Mouse (Mus musculus) lung, embryonic 16.5 days (tissue): Measurements from ENCODE around the gene Mcf2l. TPM values are rescaled to one million over a fixed set of nuclear protein-coding genes. Genes with fewer than 3 reads are reported as not detected.
A peak's percentile ranks its signal among the peaks of the same experiment; 100 is the strongest.

Experiments used
- ATAC-seq: fragments of 200-750 bp; cut with Nextera tagmentation; 2 replicates; pipeline ENCODE4 v1.8.0; 2017; ENCODE audit warnings: low read depth, mild to moderate bottlenecking, moderate library complexity
- H3K27ac ChIP-seq: fragments of 300-500 bp; sonication (generic); 2 replicates; pipeline ENCODE4 v1.5.1; 2014; ENCODE audit warnings: mild to moderate bottlenecking, control low read depth, low read length
- H3K27me3 ChIP-seq: fragments of 300-500 bp; sonication (generic); 2 replicates; pipeline ENCODE4 v1.6.1; 2014; ENCODE audit warnings: low read depth, low read length, mixed read lengths; ENCODE audit not compliant: control insufficient read depth, insufficient read depth
- H3K36me3 ChIP-seq: fragments of 300-500 bp; sonication (generic); 2 replicates; pipeline ENCODE4 v1.6.1; 2014; ENCODE audit warnings: low read length; ENCODE audit not compliant: control insufficient read depth, insufficient read depth
- H3K4me1 ChIP-seq: fragments of 300-500 bp; sonication (generic); replicated peaks from 2 replicates; pipeline ENCODE4 v1.6.1; 2014; ENCODE audit warnings: low read length, mixed read lengths; ENCODE audit not compliant: control insufficient read depth, insufficient read depth
- H3K4me2 ChIP-seq: fragments of 300-500 bp; sonication (generic); 2 replicates; pipeline ENCODE4 v1.6.1; 2014; ENCODE audit warnings: low read depth, low read length, control low read depth
- H3K4me3 ChIP-seq: fragments of 300-500 bp; sonication (generic); 2 replicates; pipeline ENCODE4 v1.5.1; 2014; ENCODE audit warnings: mild to moderate bottlenecking, low read length, control low read depth
- H3K9ac ChIP-seq: fragments of 300-500 bp; sonication (generic); 2 replicates; pipeline ENCODE4 v1.6.1; 2014; ENCODE audit warnings: low read length, control low read depth
- H3K9me3 ChIP-seq: fragments of 300-500 bp; sonication (generic); 2 replicates; pipeline ENCODE4 v1.6.1; 2016; ENCODE audit warnings: low read length; ENCODE audit not compliant: control insufficient read depth
- WGBS: fragments of 180-500 bp; shearing (Covaris S2); extraction: QIAGEN DNeasy Blood & Tissue Kit; methylation state at CpG from one replicate; pipeline ENCODE4 v1.1.7; 2014; 5-methylcytosine and 5-hydroxymethylcytosine counted together
- polyA plus RNA-seq: library from polyadenylated mRNA; unstranded; fragments of >200 nt; fragmentation: Nextera tagmentation; extraction: Ambion mirVana; gene quantifications from 2 replicates; pipeline ENCODE4 v1.2.1, GENCODE M21; 2015

Mcf2l gene
- polyA plus RNA-seq, 1 experiment from 2014 or later = 16.1 TPM

- Histone ChIP-seq H3K27me3 (no peaks in the 10 kb centered on the region), H3K4me3 (no peak overlapping the region), H3K36me3 (no peaks in the 10 kb centered on the region), H3K4me1 (no peaks in the 10 kb centered on the region), H3K4me2 (no peak overlapping the region), H3K9ac (no peak overlapping the region), H3K27ac (no peak overlapping the region), H3K9me3 (no peaks in the 10 kb centered on the region)
- ATAC-seq = no peak
- WGBS = 59% methylated on average over 13 of the region's 13 CpGs
These were observed 89.2 kb downstream of the Mcf2l start for GRCm38 (mm10) chr8:12962541-12963380.

- Histone ChIP-seq H3K9ac (no peak overlapping the region), H3K27me3 (no peaks in the 10 kb centered on the region), H3K36me3 (no peaks in the 10 kb centered on the region), H3K27ac (no peak overlapping the region), H3K4me3 (no peak overlapping the region), H3K4me1 (no peaks in the 10 kb centered on the region), H3K9me3 (no peaks in the 10 kb centered on the region), H3K4me2 (no peak overlapping the region)
- ATAC-seq = no peak
- WGBS = 82% methylated on average over 11 of the region's 11 CpGs
These were observed 102.7 kb downstream of the Mcf2l start for GRCm38 (mm10) chr8:12976290-12976689.

DNA sequence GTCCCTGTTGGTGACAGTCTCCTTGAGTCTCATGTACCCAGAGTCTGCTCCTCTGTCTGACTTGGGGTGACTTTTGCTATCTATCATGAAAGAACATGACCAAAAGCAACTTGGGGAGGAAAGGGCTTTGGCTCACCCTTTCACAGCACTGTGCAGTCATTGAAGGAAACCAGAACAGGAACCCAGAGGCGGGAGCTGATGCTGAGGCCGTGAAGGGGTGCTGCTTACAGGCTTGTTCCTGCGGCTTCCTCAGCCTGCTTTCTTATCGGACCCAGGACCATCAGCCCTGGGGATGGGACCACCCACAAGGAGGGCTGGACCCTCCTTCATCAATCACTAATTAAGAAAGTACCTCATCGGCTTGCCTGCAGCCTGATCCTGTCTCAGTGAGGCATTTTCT lies 103.1 kb downstream of the Mcf2l start:
- WGBS = 37% methylated on average over 5 of the region's 5 CpGs
- Histone ChIP-seq H3K27ac (no peak overlapping the region), H3K4me1 (no peaks in the 10 kb centered on the region), H3K9me3 (no peaks in the 10 kb centered on the region), H3K27me3 (no peaks in the 10 kb centered on the region), H3K9ac (no peak overlapping the region), H3K4me2 (no peak overlapping the region), H3K4me3 (no peak overlapping the region), H3K36me3 (no peaks in the 10 kb centered on the region)
- no peak for ATAC-seq

- no peak for ATAC-seq
- Histone ChIP-seq H3K27me3 (no peaks in the 10 kb centered on the region), H3K4me2 (no peak overlapping the region), H3K4me1 (no peaks in the 10 kb centered on the region), H3K4me3 (no peak overlapping the region), H3K27ac (no peak overlapping the region), H3K9ac (no peak overlapping the region), H3K36me3 (no peaks in the 10 kb centered on the region), H3K9me3 (no peaks in the 10 kb centered on the region)
- WGBS = 46% methylated on average over 12 of the region's 12 CpGs
These were observed 103.7 kb downstream of the Mcf2l start for GRCm38 (mm10) chr8:12977325-12977724.

DNA sequence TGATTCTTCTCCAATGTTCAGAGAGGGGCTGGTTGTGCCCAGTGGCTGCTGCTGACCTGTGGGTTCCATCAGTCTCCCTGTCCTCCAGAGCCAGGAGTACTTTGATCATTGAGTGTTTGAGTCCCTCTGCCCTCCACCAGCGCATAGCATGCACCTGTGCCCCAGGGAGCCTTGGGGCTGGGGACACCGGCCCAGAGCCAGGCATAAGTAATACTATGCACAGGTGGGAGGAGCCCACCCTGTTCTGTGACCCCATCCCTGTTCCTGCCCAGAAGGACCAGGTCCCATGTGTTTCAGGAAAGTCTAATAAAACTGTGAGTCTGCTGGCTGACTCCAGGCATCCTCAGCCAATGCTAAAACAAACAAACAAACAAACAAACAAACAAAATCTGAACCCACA lies 104.7 kb downstream of the Mcf2l start:
- H3K4me1 ChIP-seq = no peaks in the 10 kb centered on the region
- H3K4me3 ChIP-seq = no peak overlapping the region
- no peaks in the 10 kb centered on the region for H3K36me3 ChIP-seq
- ATAC-seq = peak; percentile 35; the same call in 1 of the 2 replicates
- no peaks in the 10 kb centered on the region for H3K9me3 ChIP-seq
- no peak overlapping the region for H3K9ac ChIP-seq
- 51% methylated on average over 2 of the region's 2 CpGs for WGBS
- no peak overlapping the region for H3K27ac ChIP-seq
- no peaks in the 10 kb centered on the region for H3K27me3 ChIP-seq
- H3K4me2 ChIP-seq = no peak overlapping the region

DNA sequence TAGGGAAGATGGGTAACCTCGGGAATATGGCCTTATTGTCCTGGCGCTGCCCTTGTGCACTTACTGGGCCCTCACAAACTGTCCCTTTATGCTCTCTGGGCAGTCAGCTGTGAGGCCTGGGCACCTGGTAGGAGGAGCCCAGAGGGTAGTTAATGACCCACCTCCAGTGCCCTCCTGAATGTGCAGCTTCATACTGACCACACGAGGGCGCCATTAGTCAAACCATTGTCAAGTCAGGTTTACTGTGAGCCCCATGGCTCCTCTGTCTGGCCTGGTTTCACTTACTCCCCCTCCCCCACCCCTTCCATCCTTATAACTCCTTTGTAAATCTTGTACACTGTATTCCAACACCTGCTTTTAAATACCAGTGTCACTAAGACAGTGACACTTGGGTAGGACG lies 105.1 kb downstream of the Mcf2l start:
- 26% methylated on average over 5 of the region's 5 CpGs for WGBS
- H3K36me3 ChIP-seq = no peaks in the 10 kb centered on the region
- H3K9ac ChIP-seq = no peak overlapping the region
- no peak overlapping the region for H3K4me3 ChIP-seq
- no peak overlapping the region for H3K27ac ChIP-seq
- H3K27me3 ChIP-seq = no peaks in the 10 kb centered on the region
- H3K4me2 ChIP-seq = no peak overlapping the region
- peak; percentile 80 for ATAC-seq
- no peaks in the 10 kb centered on the region for H3K4me1 ChIP-seq
- no peaks in the 10 kb centered on the region for H3K9me3 ChIP-seq

GRCm38 (mm10) chr8:12983681-12984467 lies 110.3 kb downstream of the Mcf2l start:
- H3K9ac ChIP-seq = no peak overlapping the region
- WGBS = 82% methylated on average over 18 of the region's 18 CpGs
- no peaks in the 10 kb centered on the region for H3K9me3 ChIP-seq
- no peak for ATAC-seq
- no peak overlapping the region for H3K4me3 ChIP-seq
- H3K27ac ChIP-seq = no peak overlapping the region
- no peaks in the 10 kb centered on the region for H3K36me3 ChIP-seq
- no peaks in the 10 kb centered on the region for H3K4me1 ChIP-seq
- no peak overlapping the region for H3K4me2 ChIP-seq
- no peaks in the 10 kb centered on the region for H3K27me3 ChIP-seq

DNA sequence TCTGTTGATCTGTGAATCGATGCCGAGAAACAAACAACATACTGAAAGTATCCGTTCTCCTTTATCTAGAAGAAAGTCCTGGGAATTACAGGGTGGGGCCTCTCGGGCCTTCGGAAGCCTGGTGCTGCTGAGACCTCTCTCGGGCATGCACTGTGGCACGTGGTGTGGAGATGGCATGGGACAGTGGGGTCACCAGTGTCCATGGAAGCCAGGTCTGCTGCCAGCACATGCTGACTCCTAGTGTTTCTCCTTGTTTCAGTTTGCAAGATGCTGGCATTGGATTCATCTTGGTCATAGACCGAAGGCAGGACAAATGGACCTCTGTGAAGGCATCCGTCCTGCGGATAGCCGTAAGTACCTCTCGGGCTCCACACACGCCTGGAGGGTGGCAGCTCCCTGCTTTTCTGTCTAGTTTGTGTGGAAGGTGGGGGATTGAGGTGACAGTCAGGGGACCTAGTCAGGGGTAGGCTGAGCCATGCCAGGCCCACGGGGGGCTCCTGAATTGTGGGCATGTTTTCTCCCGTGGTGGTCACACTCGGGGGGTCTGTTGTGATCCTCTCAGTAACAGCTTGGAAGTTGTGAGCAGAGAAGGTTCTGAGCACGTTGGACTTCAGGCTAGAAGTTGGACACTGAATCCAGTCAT lies 111.1 kb downstream of the Mcf2l start:
- no peak for ATAC-seq
- Histone ChIP-seq H3K27ac (no peak overlapping the region), H3K27me3 (no peaks in the 10 kb centered on the region), H3K4me1 (no peaks in the 10 kb centered on the region), H3K36me3 (no peaks in the 10 kb centered on the region), H3K4me2 (no peak overlapping the region), H3K9me3 (no peaks in the 10 kb centered on the region), H3K4me3 (no peak overlapping the region), H3K9ac (no peak overlapping the region)
- 85% methylated on average over 17 of the region's 17 CpGs for WGBS

GRCm38 (mm10) chr8:12985259-12985658 lies 111.7 kb downstream of the Mcf2l start:
- Histone ChIP-seq H3K27ac (no peak overlapping the region), H3K9me3 (no peaks in the 10 kb centered on the region), H3K27me3 (no peaks in the 10 kb centered on the region), H3K4me3 (no peak overlapping the region), H3K4me2 (no peak overlapping the region), H3K36me3 (no peaks in the 10 kb centered on the region), H3K4me1 (no peaks in the 10 kb centered on the region), H3K9ac (no peak overlapping the region)
- ATAC-seq = no peak
- WGBS = 84% methylated on average over 13 of the region's 13 CpGs
